Mouse (Mus musculus) megakaryocyte-erythroid progenitor cell, adult 5 weeks (primary cell): Measurements from ENCODE around the gene Olfr164. TPM values are rescaled to one million over a fixed set of nuclear protein-coding genes. Genes with fewer than 3 reads are reported as not detected.

ENCODE experiments used
- polyA plus RNA-seq: library from polyadenylated mRNA; stranded (reverse); fragments of >175 nt; gene quantifications from 2 replicates; pipeline ENCODE4 v1.2.3, GENCODE M21; 2012

The Olfr164 gene
- not detected in 2 replicates for polyA plus RNA-seq

DNA sequence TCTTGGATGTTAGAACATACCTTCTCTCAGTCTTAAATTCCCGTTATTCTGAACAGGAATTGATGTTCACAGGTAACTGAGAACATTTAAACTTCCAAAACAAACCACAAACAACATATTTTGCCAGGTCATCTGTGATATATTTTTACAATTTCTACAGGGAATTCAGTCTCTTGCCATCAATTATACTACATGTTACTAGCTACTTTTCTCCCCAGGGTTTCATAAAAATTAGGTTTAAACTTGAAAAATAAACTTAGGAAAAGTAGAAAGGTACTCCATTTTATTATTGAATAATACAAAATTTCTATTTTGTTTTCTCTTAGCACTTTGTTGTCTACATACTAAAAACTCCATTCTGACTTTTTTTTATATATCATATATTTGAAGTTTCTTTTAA, at the start of gene Olfr164:
Gene Olfr164, minus strand, starts transcription at position 101 of the 400 bp plus-strand sequence.

Other genes with a start within 250 kb of the Olfr164 start
- not detected in 2 replicates for gene Olfr165, start 109.1 kb upstream of the Olfr164 start, polyA plus RNA-seq
- gene Olfr166, start 169.6 kb upstream of the Olfr164 start, polyA plus RNA-seq = not detected in 2 replicates
- not detected in 2 replicates for gene Olfr167, start 208.2 kb upstream of the Olfr164 start, polyA plus RNA-seq
- not detected in 2 replicates for gene Olfr168, start 221.5 kb upstream of the Olfr164 start, polyA plus RNA-seq